Mouse (Mus musculus): ENCODE data around the gene Tmcc3. TPM values are rescaled to one million over a fixed set of nuclear protein-coding genes. Genes with fewer than 3 reads are reported as not detected.

The Tmcc3 gene
- total and polyA plus RNA-seq, 3 experiments, result 15.3 to 35.1 (median 29.8) TPM

DNA sequence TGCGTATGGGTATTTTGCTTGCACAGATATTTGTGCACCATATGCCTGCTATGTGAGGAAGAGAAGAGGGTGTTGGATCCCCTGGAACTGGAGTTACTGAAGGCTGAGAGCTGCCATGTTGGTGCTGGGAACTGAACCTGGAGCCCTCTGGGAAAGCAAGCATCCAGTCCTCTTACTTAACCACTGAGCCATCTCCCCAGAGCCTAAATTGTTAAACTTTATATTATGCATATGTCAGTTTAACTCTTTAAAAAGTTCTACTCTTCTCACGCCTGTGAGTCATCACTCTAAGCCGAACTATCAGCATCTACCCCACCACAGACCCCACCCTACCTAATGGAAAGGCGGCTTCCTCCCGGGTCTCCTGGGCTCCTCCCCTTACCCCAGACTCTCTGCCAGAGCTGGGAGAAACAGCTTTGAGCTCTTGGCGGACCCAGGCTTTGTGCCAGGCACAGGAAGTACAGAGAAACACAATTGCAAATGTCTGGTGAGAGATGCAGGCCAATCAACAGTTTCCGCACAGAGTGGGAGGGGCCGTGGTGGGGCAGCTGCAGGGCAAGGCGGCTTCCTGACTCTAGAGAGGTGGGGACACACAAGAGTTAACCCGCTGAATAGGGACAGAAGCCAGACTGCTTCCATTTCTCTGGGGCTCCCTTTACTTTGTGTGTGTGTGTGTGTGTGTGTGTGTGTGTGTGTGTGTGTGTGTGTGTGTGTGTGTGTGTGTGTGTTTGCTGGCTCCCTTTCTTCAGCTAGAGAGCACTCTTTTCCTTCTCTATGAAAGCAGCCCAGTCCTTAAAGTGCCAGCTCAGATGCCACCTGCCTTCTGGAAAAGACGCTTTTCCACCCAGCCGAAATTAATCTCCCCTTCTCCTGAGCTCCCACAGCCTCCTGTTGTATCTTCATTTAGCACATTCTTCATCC, 114.5 kb downstream of the Tmcc3 start:
- H3K27ac ChIP-seq, result peak overlapping the region; percentile 67

DNA sequence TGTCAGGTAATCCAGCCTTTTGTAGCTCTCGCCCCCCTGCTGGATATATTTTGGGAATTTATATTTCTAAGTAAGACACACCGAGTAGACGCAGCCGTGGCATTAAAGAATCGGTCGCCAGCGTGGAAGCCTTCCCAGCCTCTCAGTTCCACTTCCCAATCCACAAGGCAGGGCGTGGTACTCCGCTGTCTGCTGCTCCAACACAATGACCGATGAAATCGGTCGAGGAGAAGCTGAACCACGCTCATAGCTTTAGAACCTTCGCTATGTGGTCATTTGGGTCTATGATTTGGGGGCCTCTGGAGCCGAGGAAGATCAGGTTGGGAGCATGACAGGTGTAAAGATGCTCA, 115.1 kb downstream of the Tmcc3 start:
- no peaks in the 10 kb centered on the region for H3K27me3 ChIP-seq (ENCODE audit: control insufficient read depth, insufficient read depth, low read length)
- H3K79me2 ChIP-seq (replicated peaks; ENCODE audit: control insufficient read depth, insufficient read depth, low read length), result no peaks in the 10 kb centered on the region
- no peak for DNase-seq
- TF ChIP-seq CTCF (IDR thresholded peaks at IDR 0.05), result no peak
- no peak for TF ChIP-seq POLR2A (IDR thresholded peaks at IDR 0.05; ENCODE audit: insufficient read depth, low read depth, low read length)
- no peak for TF ChIP-seq EP300 (IDR thresholded peaks at IDR 0.05; ENCODE audit: insufficient read depth, low read depth, low read length)
- H3K36me3 ChIP-seq (ENCODE audit: control insufficient read depth, insufficient read depth, low read length), result no peaks in the 10 kb centered on the region
- intact Hi-C loops (cut with DNase I), result loop anchor here (1.0 to 5.0 kb wide), 2 partner anchors 53 to 180 kb away; no protein-coding TSS in a partner anchor
- peak overlapping the region; percentile 67 for H3K27ac ChIP-seq
- peak overlapping the region; percentile 23 for H3K4me3 ChIP-seq
- WGBS, result 73% methylated on average over 15 of the region's 15 CpGs
- H3K4me1 ChIP-seq (ENCODE audit: control insufficient read depth, insufficient read depth, low read length), result peaks cover 3% of the 10 kb centered on the region
- H3K9ac ChIP-seq (ENCODE audit: low read depth, low read length), result no peak overlapping the region

More for the DNA sequence above, 114.5 kb downstream of the Tmcc3 start:
- Histone ChIP-seq H3K36me3 (ENCODE audit: control insufficient read depth, insufficient read depth, low read length) (no peaks in the 10 kb centered on the region), H3K27me3 (ENCODE audit: control insufficient read depth, insufficient read depth, low read length) (no peaks in the 10 kb centered on the region), H3K4me1 (ENCODE audit: control insufficient read depth, insufficient read depth, low read length) (no peaks in the 10 kb centered on the region; the same call in 1 of the 2 replicates), H3K79me2 (replicated peaks; ENCODE audit: control insufficient read depth, insufficient read depth, low read length) (no peaks in the 10 kb centered on the region), H3K4me3 (peak overlapping the region; percentile 23), H3K9ac (ENCODE audit: low read depth, low read length) (no peak overlapping the region)
- intact Hi-C loops (cut with DNase I), result loop anchor here (1.0 to 5.0 kb wide), 3 partner anchors 18 to 181 kb away; no protein-coding TSS in a partner anchor
- TF ChIP-seq EP300 (IDR thresholded peaks at IDR 0.05; ENCODE audit: insufficient read depth, low read depth, low read length) (peak; percentile 88; the same call in 1 of the 2 replicates), POLR2A (IDR thresholded peaks at IDR 0.05; ENCODE audit: insufficient read depth, low read depth, low read length) (0 out of 2 replicates have a peak, but pooled peaks have one; percentile 12), CTCF (IDR thresholded peaks at IDR 0.05) (no peak)
- 38% methylated on average over 12 of the region's 12 CpGs for WGBS
- DNase-seq, result peak; percentile 75 to 87

DNA sequence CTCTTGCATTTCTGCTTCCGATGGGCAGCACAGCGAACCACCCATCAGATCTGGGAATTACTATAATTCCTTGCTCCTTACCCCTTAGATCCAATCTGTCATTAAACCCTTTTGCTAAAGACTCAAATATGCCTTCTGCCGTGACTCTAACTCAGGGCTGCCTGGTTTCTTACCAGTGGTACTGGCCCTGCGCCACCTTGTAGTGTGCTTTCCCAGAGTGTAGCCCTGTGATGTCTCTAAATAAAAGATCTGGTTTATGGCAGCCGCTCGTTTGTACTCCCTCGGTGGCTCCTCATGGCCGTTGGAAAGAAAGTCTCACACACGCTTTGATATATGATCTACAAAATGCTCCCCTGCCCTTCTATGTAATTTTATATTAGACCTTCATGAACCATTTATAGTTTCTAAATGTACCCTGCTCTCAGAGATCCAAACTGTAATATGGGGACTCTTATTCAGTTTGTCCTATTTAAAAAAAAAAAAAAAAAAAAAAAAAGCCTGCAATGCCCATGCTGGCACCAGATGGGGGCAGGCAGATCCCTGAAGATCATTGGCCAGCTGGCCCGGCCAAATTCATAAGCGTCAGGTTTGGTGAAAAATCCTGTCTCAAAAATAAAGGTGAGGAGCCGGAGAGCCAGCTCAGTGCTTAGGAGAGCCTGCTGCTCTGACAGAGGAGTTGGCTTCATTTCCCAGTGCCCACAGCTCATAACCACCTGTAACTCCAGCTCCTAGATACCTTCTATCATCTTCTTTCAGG, 116.6 kb downstream of the Tmcc3 start:
- DNase-seq, result no peak
- no peak for TF ChIP-seq EP300 (IDR thresholded peaks at IDR 0.05; ENCODE audit: insufficient read depth, low read depth, low read length)
- peak; percentile 63 for TF ChIP-seq CTCF (IDR thresholded peaks at IDR 0.05)
- no peak for TF ChIP-seq POLR2A (IDR thresholded peaks at IDR 0.05; ENCODE audit: insufficient read depth, low read depth, low read length)
- Histone ChIP-seq H3K27ac (no peak overlapping the region; the same call in 1 of the 2 replicates), H3K79me2 (replicated peaks; ENCODE audit: control insufficient read depth, insufficient read depth, low read length) (no peaks in the 10 kb centered on the region), H3K27me3 (ENCODE audit: control insufficient read depth, insufficient read depth, low read length) (no peaks in the 10 kb centered on the region), H3K4me3 (no peak overlapping the region), H3K36me3 (ENCODE audit: control insufficient read depth, insufficient read depth, low read length) (peaks cover 4% of the 10 kb centered on the region), H3K4me1 (ENCODE audit: control insufficient read depth, insufficient read depth, low read length) (peaks cover 9% of the 10 kb centered on the region), H3K9ac (ENCODE audit: low read depth, low read length) (no peak overlapping the region)
- intact Hi-C loops (cut with DNase I), result loop anchor here (5.0 kb wide), 1 partner anchor 179 kb away; no protein-coding TSS in a partner anchor
- WGBS, result 73% methylated on average over 12 of the region's 12 CpGs

DNA sequence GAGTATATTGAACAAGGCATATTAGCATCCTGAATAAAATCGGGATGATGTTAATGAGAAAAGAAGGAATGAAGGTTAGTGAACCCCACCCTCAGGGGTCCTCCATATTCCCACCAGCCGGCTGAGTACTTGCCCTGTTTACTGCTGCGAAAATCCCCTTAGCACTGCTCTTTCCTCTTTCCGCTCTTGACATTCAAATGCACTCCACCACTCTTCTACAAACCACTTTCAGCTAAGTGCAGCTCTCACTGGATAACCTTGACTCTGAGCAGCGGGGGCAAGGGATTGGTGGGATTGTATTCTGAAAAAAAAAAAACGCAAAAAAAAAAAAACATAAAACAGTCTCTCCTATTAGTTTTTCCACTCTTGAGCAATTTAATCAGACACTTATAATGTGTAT, 118.8 kb downstream of the Tmcc3 start:
- TF ChIP-seq CTCF (IDR thresholded peaks at IDR 0.05) (no peak), EP300 (IDR thresholded peaks at IDR 0.05; ENCODE audit: insufficient read depth, low read depth, low read length) (no peak), POLR2A (IDR thresholded peaks at IDR 0.05; ENCODE audit: insufficient read depth, low read depth, low read length) (no peak)
- 80% methylated on average over 6 of the region's 6 CpGs for WGBS
- H3K27me3 ChIP-seq (ENCODE audit: control insufficient read depth, insufficient read depth, low read length), result no peaks in the 10 kb centered on the region
- H3K36me3 ChIP-seq (ENCODE audit: control insufficient read depth, insufficient read depth, low read length), result peaks cover 4% of the 10 kb centered on the region
- DNase-seq, result no peak
- no peaks in the 10 kb centered on the region for H3K79me2 ChIP-seq (replicated peaks; ENCODE audit: control insufficient read depth, insufficient read depth, low read length)
- no peak overlapping the region for H3K4me3 ChIP-seq
- no peak overlapping the region for H3K9ac ChIP-seq (ENCODE audit: low read depth, low read length)
- intact Hi-C loops (cut with DNase I), result loop anchor here (5.0 kb wide), 1 partner anchor 147 kb away; no protein-coding TSS in a partner anchor
- peaks cover 12% of the 10 kb centered on the region for H3K4me1 ChIP-seq (ENCODE audit: control insufficient read depth, insufficient read depth, low read length)
- H3K27ac ChIP-seq, result no peak overlapping the region

DNA sequence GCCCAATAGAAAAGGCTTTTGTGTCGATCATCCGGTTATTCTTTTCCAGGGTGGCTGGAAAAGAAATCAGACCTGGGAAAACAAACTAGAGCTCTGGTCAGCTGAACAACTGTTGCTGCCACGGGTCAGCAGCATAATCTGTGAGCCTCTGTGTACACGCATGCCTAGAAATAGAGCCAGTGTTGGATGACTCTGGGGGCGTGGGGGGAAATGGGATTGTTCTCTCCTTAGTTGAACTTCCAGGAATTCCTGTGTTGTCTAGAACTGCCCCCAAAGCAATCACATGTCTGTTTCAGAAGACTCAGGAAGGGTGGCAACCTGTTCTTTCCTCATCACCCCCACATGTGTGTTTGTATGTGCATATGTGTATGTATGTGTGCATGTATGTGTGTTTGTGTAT, 121.2 kb downstream of the Tmcc3 start:
- no peak overlapping the region for H3K9ac ChIP-seq (ENCODE audit: low read depth, low read length)
- intact Hi-C loops (cut with DNase I), result loop anchor here (1.0 to 5.0 kb wide), 3 partner anchors 30 to 144 kb away; no protein-coding TSS in a partner anchor

More for the DNA sequence above, 121.2 kb downstream of the Tmcc3 start:
- H3K27ac ChIP-seq, result peak overlapping the region; percentile 72
- TF ChIP-seq CTCF (IDR thresholded peaks at IDR 0.05), result no peak
- TF ChIP-seq POLR2A (IDR thresholded peaks at IDR 0.05; ENCODE audit: insufficient read depth, low read depth, low read length), result peak; percentile 70
- peak; percentile 96 for TF ChIP-seq EP300 (IDR thresholded peaks at IDR 0.05; ENCODE audit: insufficient read depth, low read depth, low read length)
- no peak overlapping the region for H3K4me3 ChIP-seq
- H3K27me3 ChIP-seq (ENCODE audit: control insufficient read depth, insufficient read depth, low read length), result no peaks in the 10 kb centered on the region
- H3K79me2 ChIP-seq (replicated peaks; ENCODE audit: control insufficient read depth, insufficient read depth, low read length), result no peaks in the 10 kb centered on the region
- 38% methylated on average over 5 of the region's 5 CpGs for WGBS
- peak; percentile 52 to 78 for DNase-seq
- peaks cover 4% of the 10 kb centered on the region for H3K36me3 ChIP-seq (ENCODE audit: control insufficient read depth, insufficient read depth, low read length)
- H3K4me1 ChIP-seq (ENCODE audit: control insufficient read depth, insufficient read depth, low read length), result peaks cover 12% of the 10 kb centered on the region
